Mouse (Mus musculus): ENCODE measurements at regions not wholly inside any gene's neighbourhood (a gene's known extent, or its start where the extent isn't known, plus 50 kb on each side); places are given as distances from the start of the nearest gene placed in this dataset.
A peak's percentile ranks its signal among the peaks of the same experiment; 100 is the strongest.
"Not testable (repeated sequence)": the region's sequence is repeated elsewhere in the genome, so short reads cannot be mapped to it uniquely, and the experiment has no call there.

DNA sequence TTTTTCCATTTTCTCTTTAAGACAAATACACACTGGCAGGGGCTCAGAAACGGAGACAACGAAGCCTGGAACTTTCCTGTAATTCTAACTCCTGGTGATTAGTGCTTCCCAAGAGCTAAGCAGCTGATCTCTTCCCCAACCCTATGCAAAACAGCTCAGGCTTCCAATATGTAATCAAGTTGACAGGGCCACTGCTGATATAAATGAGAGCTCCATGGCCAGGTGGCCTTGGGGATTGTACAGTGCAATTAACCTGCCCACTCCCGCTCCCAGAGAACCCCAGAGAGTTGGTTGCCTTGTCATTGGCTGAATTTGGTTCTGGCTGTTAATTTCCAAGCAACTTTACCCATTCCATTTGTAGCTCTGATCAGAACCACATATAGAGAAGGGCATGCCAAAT, 67.8 kb downstream of the 4933415F23Rik start:
- DNase-seq (ENCODE audit: low spot score) = no peak

DNA sequence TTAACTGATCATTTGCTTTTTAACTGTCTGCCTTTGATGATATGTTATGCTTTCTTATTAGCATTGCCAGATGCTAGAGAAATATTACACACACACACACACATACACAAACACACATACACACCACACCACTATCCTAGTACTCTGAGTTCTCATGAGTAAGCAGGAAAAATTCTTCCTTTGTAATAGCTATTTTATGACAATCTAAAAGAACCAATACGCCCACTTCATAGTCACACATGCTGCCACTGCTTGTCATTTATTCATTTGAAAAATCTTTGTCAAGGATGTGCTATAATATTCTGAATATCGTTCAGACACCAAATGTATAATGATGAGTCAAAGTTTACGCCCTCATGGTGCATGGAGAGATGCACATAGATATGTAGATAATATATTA, 78.5 kb downstream of the 4933415F23Rik start:
- peak; percentile 20 for DNase-seq (ENCODE audit: low spot score)

DNA sequence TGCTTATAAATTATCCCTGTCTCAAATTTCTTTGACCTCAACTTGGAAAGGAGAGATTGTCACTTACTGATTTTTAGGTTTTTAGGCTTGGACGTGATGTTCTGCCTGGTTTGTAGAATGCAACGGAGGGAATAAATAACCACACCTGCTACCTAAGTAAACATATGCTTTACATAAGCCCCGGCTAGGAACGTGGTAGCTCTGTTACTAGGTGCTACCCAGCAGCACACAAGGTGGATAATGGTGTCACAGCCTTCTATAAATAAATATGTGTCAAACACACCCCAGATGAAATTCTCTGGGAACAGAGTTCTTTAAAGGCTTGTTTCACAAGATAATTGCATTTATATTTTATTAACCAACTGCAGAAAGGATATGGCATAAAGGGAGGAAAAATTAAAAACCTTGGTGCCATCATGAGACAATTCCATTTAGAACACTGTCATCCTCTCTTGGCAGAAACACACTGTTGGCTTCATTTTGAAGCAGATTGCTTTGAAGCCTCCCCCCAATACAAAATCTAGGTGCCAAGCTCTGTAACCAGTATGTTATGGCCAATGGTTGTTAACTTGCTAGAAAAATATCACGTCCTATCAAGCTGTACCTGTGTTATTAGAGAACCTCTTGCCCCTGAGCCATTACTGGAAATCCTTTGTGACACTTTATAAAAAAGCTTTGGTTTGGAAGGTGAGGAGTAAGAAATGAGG, 94.1 kb downstream of the 4933415F23Rik start:
- peak; percentile 56 for DNase-seq (ENCODE audit: low spot score)

- no peak for DNase-seq (ENCODE audit: low spot score)
These were observed 97.2 kb downstream of the 4933415F23Rik start for GRCm38 (mm10) chr1:23004882-23005281.

- DNase-seq (ENCODE audit: low spot score) = no peak
These were observed 105.4 kb downstream of the 4933415F23Rik start for GRCm38 (mm10) chr1:22996665-22997064.

GRCm38 (mm10) chr1:22989521-22990221, 112.4 kb downstream of the 4933415F23Rik start:
- DNase-seq (ENCODE audit: low spot score) = no peak

GRCm38 (mm10) chr1:22987521-22987920, 114.5 kb downstream of the 4933415F23Rik start:
- no peak for DNase-seq (ENCODE audit: low spot score)

GRCm38 (mm10) chr1:22984276-22984675, 117.8 kb downstream of the 4933415F23Rik start:
- DNase-seq (ENCODE audit: low spot score) = not testable (repeated sequence)

DNA sequence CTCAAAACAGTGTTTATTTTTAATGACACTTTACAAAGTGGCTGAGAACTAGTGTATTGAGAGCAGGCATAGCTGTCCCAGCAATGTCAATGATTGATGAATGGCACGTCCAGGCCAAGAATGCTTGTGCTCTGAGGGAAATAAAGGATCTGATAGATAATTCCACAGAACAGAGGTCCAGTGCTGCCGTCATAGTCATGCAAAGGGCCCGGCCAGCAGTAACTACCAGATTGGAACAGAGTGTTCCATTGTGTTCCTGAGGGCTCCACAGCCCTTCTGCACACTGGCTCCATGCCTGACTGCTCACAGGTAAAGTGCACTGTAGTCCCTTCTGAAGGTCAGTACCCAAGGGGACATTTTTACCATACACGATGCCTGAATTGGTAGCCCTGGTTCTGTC, 127.1 kb downstream of the 4933415F23Rik start:
- no peak for DNase-seq (ENCODE audit: low spot score)

GRCm38 (mm10) chr1:22943995-22944394, 138.2 kb upstream of the Rims1 start:
- no peak for DNase-seq (ENCODE audit: low spot score)

DNA sequence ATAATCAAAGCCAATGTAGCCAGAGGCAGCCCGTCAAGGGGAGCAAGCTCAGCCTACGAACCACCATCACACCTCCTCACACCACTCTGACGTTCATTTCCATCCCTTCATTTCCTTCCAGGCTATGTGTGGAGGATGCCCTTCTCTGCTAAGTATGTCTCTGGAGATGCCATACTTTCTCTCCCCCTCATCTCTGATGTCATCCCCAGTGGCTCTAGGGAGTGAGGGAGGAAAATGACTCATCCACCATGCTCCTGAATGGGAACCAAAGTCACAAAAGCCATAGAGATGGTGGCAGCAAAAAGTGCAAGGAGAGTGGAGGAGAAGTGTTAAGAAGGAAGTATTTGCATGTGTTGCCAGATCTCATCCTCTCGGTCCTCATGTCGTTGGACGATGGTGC, 134.0 kb upstream of the Rims1 start:
- no peak for DNase-seq (ENCODE audit: low spot score)

GRCm38 (mm10) chr1:22931147-22931896, 125.5 kb upstream of the Rims1 start:
- no peak for DNase-seq (ENCODE audit: low spot score)

DNA sequence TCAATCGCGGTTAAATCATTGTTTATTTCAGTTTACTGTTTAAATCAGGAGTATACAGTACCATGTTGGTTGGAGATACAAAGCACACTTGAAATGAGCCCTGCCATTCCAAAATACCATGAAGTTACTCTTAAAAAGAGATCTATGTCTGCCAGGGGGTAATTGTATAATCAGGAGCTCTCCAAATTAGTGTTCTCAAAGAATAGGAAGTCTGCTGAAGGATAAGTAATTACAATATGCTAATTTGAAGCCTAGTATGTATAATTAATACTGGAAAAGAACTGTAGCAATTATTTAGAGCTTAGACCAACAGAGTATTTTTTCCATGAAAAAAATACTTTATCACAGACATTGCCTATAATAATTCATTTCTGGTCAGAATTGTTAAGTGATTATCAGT, 97.2 kb upstream of the Rims1 start:
- no peak for DNase-seq (ENCODE audit: low spot score)

DNA sequence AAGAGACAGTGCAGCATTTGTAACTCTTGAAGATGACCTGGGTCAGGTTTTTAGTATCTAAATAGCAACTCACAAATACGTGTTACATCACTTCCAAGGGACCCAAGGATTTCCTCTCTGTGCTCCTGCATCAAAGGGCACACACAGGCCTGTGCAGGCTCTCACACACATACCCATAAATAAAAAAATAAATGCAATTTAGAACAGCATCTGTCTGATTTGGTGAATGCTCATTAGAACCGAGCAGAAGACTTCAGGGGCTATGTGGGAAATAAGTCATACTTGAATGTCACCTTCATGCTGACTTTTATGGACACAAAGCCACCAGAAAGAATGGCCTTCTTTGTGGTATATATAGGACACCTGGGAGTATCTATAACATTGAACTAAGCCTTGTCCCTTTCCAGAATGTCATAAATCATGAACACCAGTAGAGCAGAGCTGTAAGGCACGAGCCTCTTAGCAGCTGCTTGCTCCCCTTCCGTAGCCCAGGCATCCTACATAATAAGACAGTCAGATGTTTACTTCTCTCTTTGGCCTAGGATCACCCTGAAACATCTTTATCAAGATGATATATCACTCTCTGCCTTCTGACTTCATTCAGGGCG, 95.3 kb upstream of the Rims1 start:
- no peak for DNase-seq (ENCODE audit: low spot score)

GRCm38 (mm10) chr1:22895099-22895498, 89.3 kb upstream of the Rims1 start:
- no peak for DNase-seq (ENCODE audit: low spot score)

DNA sequence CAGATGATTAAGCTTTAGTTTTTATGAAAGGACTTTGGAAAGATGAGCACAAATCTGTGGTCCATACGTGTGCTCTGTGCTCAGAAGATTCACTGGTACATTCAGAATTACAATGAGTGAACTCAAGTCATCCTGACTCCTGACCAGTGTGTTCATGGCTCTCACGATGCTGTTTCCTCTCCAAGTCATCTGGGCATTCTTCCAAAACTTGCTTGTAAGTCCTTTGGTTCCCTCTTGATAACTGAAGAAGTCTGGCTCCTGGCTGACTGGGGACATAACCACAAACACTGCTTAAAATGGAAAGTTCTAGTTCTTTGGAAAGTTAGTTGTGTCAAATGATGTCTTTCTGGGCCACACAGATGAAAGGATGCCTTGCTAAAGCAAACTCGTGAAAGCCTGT, 57.2 kb upstream of the Rims1 start:
- DNase-seq (ENCODE audit: low spot score) = no peak
